Mouse (Mus musculus): Measurements from ENCODE around the gene Anxa2. TPM values are rescaled to one million over a fixed set of nuclear protein-coding genes. Genes with fewer than 3 reads are reported as not detected.

Gene Anxa2
- total and polyA plus RNA-seq, 2 experiments from 2014 or later = 66.3 to 68.4 TPM

DNA sequence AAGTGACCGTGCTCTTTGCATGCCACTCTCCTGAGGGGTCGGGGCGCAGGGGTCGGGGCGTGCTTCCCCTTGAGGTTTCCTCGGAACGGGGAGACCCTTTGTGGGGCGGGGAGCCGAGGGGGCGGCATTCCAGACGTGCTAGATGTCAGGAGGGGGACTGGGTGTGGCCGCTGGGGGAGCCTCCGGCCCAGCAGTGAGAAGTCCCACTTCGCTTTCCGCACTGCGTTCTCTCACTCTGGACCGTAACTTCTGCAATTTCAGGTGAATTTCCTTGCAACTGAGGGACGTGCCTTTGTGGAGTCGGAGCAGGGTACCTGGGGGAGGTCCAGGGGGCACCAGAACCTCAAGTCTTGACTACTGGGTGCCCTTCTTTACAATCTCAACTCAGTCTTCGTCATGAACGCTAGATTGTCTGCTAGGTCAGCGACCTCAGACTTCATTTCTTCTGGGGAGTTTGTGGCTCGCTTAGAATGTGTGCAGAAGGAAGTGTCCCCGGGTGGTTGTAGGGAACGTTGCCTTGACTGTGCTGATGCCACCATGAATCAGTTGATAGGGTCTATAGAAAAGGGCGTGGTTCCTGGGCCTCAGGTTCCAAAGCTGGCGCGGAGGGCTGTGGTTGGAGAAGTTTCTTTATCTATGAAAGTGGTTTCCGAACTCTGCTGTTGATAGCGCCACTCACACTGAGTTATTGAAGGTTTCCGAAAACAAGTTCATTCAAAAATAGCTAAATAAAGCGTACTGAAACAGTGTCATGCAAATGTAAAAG is 664 bp downstream of the Anxa2 start:
- Histone ChIP-seq H3K4me1 (ENCODE audit: insufficient read depth) (peaks cover 10% of the 10 kb centered on the region; the same call in 1 of the 2 replicates), H3K27me3 (ENCODE audit: insufficient read depth, low read length) (peaks cover 11% of the 10 kb centered on the region), H3K4me2 (ENCODE audit: low read depth) (peak overlapping the region; percentile 75), H3K4me3 (ENCODE audit: low read depth, low read length) (peak overlapping the region; percentile 39), H3K36me3 (ENCODE audit: insufficient read depth) (no peaks in the 10 kb centered on the region), H3K9me3 (ENCODE audit: low read length) (no peaks in the 10 kb centered on the region), H3K9ac (peak overlapping the region; percentile 37; the same call in 1 of the 2 replicates), H3K27ac (ENCODE audit: low read depth, low read length) (0 out of 2 replicates have a peak overlapping the region, but pooled peaks have one; percentile 29)
- DNase-seq (no peak), ATAC-seq (peak; percentile 25; the same call in 1 of the 2 replicates)
- 8% methylated on average over 32 of the region's 32 CpGs for WGBS
- no peak for TF ChIP-seq CTCF (IDR thresholded peaks at IDR 0.05; ENCODE audit: low read depth)

DNA sequence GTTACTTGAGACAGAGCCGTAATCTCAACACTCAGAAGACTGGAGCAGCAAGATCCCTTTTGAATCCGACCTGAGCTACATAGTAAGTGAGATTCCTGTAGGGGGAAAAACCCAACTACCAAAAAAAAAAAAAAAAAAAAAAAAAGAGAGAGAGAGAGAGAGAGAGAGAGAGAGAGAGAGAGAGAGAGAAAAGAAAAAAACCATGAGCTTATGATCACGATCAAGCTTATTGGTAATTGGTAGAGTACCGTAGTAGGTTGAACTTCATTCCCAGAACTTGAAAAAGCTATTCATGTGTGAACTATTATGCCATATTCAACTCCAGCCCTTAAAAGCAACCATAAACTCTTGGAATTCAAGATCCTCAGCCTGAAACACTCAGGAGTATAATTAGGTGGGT is 1.3 kb downstream of the Anxa2 start:
- Histone ChIP-seq H3K4me3 (ENCODE audit: low read depth, low read length) (peak overlapping the region; percentile 39), H3K4me2 (ENCODE audit: low read depth) (peak overlapping the region; percentile 75; the same call in 1 of the 2 replicates), H3K4me1 (ENCODE audit: insufficient read depth) (peaks cover 10% of the 10 kb centered on the region; the same call in 1 of the 2 replicates), H3K27ac (ENCODE audit: low read depth, low read length) (no peak overlapping the region), H3K36me3 (ENCODE audit: insufficient read depth) (no peaks in the 10 kb centered on the region), H3K27me3 (ENCODE audit: insufficient read depth, low read length) (peaks cover 11% of the 10 kb centered on the region), H3K9me3 (ENCODE audit: low read length) (no peaks in the 10 kb centered on the region), H3K9ac (no peak overlapping the region)
- 65% methylated on average over 4 of the region's 4 CpGs for WGBS
- no peak for ATAC-seq
- no peak for TF ChIP-seq CTCF (IDR thresholded peaks at IDR 0.05; ENCODE audit: low read depth)
- no peak for DNase-seq

GRCm38 (mm10) chr9:69455391-69455790 is 2.0 kb downstream of the Anxa2 start:
- DNase-seq = no peak
- Histone ChIP-seq H3K27me3 (ENCODE audit: insufficient read depth, low read length) (peaks cover 11% of the 10 kb centered on the region), H3K4me1 (ENCODE audit: insufficient read depth) (peaks cover 10% of the 10 kb centered on the region; the same call in 1 of the 2 replicates), H3K27ac (ENCODE audit: low read depth, low read length) (no peak overlapping the region), H3K9ac (no peak overlapping the region), H3K36me3 (ENCODE audit: insufficient read depth) (no peaks in the 10 kb centered on the region), H3K4me3 (ENCODE audit: low read depth, low read length) (no peak overlapping the region), H3K4me2 (ENCODE audit: low read depth) (no peak overlapping the region), H3K9me3 (ENCODE audit: low read length) (no peaks in the 10 kb centered on the region)
- no peak for TF ChIP-seq CTCF (IDR thresholded peaks at IDR 0.05; ENCODE audit: low read depth)
- ATAC-seq = no peak
- WGBS = 63% methylated on average over 4 of the region's 4 CpGs

GRCm38 (mm10) chr9:69456406-69457075 is 3.1 kb downstream of the Anxa2 start:
- TF ChIP-seq CTCF (IDR thresholded peaks at IDR 0.05; ENCODE audit: low read depth) = no peak
- ATAC-seq (no peak), DNase-seq (no peak)
- no peaks in the 10 kb centered on the region for H3K9me3 ChIP-seq (ENCODE audit: low read length)
- H3K9ac ChIP-seq = no peak overlapping the region
- peaks cover 10% of the 10 kb centered on the region; the same call in 1 of the 2 replicates for H3K4me1 ChIP-seq (ENCODE audit: insufficient read depth)
- no peak overlapping the region for H3K4me3 ChIP-seq (ENCODE audit: low read depth, low read length)
- no peak overlapping the region for H3K4me2 ChIP-seq (ENCODE audit: low read depth)
- WGBS = 81% methylated on average over 15 of the region's 15 CpGs
- H3K36me3 ChIP-seq (ENCODE audit: insufficient read depth) = no peaks in the 10 kb centered on the region
- H3K27me3 ChIP-seq (ENCODE audit: insufficient read depth, low read length) = peaks cover 11% of the 10 kb centered on the region
- H3K27ac ChIP-seq (ENCODE audit: low read depth, low read length) = no peak overlapping the region

DNA sequence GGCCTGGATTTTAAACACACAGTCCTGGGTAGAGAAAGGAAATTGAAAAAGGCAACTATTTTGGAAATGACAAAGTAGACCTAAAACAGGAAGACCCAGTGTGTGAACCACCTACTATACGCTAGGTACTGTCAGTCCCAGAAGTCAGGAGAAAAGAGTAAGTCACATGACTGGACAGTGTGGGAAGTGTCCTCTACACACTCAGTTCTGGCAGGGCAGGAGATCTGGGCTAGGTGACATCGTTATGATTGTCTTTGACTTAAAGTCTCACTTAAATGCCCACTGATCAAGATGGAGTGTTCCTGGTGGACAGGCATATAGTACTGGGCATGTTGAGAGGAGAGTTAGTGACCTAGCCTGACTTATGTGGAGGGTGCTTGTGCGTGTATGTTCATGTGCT is 3.7 kb downstream of the Anxa2 start:
- H3K36me3 ChIP-seq (ENCODE audit: insufficient read depth) = no peaks in the 10 kb centered on the region
- no peak for TF ChIP-seq CTCF (IDR thresholded peaks at IDR 0.05; ENCODE audit: low read depth)
- DNase-seq (no peak), ATAC-seq (no peak)
- H3K9me3 ChIP-seq (ENCODE audit: low read length) = no peaks in the 10 kb centered on the region
- H3K9ac ChIP-seq = no peak overlapping the region
- peaks cover 10% of the 10 kb centered on the region; the same call in 1 of the 2 replicates for H3K4me1 ChIP-seq (ENCODE audit: insufficient read depth)
- no peak overlapping the region for H3K4me2 ChIP-seq (ENCODE audit: low read depth)
- no peak overlapping the region for H3K27ac ChIP-seq (ENCODE audit: low read depth, low read length)
- peaks cover 11% of the 10 kb centered on the region for H3K27me3 ChIP-seq (ENCODE audit: insufficient read depth, low read length)
- H3K4me3 ChIP-seq (ENCODE audit: low read depth, low read length) = no peak overlapping the region
- WGBS = 97% methylated on average over 3 of the region's 3 CpGs

DNA sequence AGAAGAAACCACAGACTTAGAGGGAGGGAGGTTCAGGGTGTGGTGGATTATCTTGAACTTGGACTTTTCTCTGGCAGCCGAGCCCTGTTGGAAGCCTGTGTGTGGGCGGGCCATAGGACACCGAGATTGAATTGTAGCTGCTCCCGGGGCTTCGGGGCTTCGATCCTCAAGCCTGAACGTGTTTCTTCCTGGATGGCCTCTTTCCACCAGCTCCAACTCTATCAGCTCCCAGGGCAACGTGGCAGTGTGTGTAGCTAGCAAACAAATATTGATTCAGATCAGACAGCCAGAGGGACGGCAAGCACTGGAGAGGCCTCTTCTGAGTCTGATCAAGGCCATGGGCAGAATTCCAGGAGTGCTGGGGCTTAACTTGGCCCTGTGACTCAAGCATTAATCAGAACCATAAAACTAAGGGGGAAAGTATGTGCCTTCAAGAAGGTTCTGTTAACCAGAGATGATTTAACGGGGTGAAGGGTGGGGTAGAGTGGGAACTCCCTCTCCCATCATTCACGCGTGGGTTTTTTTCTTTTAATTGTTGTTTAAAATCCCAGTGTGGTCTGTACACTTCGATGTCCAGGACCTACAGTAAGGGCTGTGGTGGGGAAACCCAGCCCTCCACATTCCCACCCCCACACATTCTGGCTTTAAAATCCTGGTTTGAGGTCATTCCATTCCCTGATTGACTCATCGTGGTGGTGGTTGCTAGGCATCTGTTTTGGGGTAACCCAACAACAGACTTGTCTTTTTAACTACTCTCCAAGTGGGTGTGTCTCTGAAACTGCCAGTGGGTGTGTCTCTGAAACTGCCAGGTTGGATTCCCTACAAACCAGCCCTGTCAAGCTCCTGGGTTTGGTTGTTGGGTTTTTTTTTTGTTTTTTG is 4.6 kb downstream of the Anxa2 start:
- Histone ChIP-seq H3K9me3 (ENCODE audit: low read length) (no peaks in the 10 kb centered on the region), H3K27ac (ENCODE audit: low read depth, low read length) (no peak overlapping the region), H3K27me3 (ENCODE audit: insufficient read depth, low read length) (peaks cover 11% of the 10 kb centered on the region), H3K4me3 (ENCODE audit: low read depth, low read length) (no peak overlapping the region), H3K4me1 (ENCODE audit: insufficient read depth) (peaks cover 10% of the 10 kb centered on the region; the same call in 1 of the 2 replicates), H3K9ac (no peak overlapping the region), H3K4me2 (ENCODE audit: low read depth) (no peak overlapping the region), H3K36me3 (ENCODE audit: insufficient read depth) (no peaks in the 10 kb centered on the region)
- no peak for DNase-seq
- no peak for ATAC-seq
- TF ChIP-seq CTCF (IDR thresholded peaks at IDR 0.05; ENCODE audit: low read depth) = no peak
- 53% methylated on average over 14 of the region's 14 CpGs for WGBS

Measured in forebrain, postnatal 0 days (tissue).